Mouse (Mus musculus) myocyte (in vitro differentiated cells): Measurements from ENCODE around the gene Ankrd49. TPM values are rescaled to one million over a fixed set of nuclear protein-coding genes. Genes with fewer than 3 reads are reported as not detected.

Experiments used
- H3K27me3 ChIP-seq: one replicate; pipeline ENCODE4 v1.6.1; 2011; ENCODE audit not compliant: control insufficient read depth, insufficient read depth, insufficient read length
- H3K36me3 ChIP-seq: one replicate; pipeline ENCODE4 v1.6.1; 2011; ENCODE audit not compliant: control insufficient read depth, insufficient read depth
- H3K4me2 ChIP-seq: one replicate; pipeline ENCODE4 v1.6.1; 2011; ENCODE audit warnings: low read depth, control low read depth
- H3K4me3 ChIP-seq: one replicate; pipeline ENCODE4 v1.5.1; 2011; ENCODE audit warnings: mild to moderate bottlenecking, control low read depth, moderate library complexity
- H3K79me2 ChIP-seq: one replicate; pipeline ENCODE4 v1.6.1; 2011; ENCODE audit not compliant: control insufficient read depth, insufficient read depth
- H3ac ChIP-seq: one replicate; pipeline ENCODE4 v1.6.1; 2011; ENCODE audit not compliant: control insufficient read depth, insufficient read length
- CEBPB ChIP-seq: IDR thresholded peaks from 2 replicates; pipeline ENCODE4 v1.6.1; 2011; ENCODE audit warnings: mild to moderate bottlenecking, moderate library complexity; ENCODE audit not compliant: poor library complexity, insufficient read depth, severe bottlenecking
- E2F4 ChIP-seq: IDR thresholded peaks from one replicate; pipeline ENCODE4 v1.6.1; 2011; ENCODE audit warnings: mild to moderate bottlenecking, control low read depth, moderate library complexity; ENCODE audit not compliant: insufficient read depth
- MAX ChIP-seq: IDR thresholded peaks from one replicate; pipeline ENCODE4 v1.6.1; 2011; ENCODE audit warnings: low read depth, mild to moderate bottlenecking, control low read depth
- MYOD1 ChIP-seq, 3 experiments: IDR thresholded peaks; one replicate each; pipeline ENCODE4 v1.6.1; 2011; ENCODE audit warnings: control low read depth in 2 of 3, low read depth in 2 of 3, mild to moderate bottlenecking in 2 of 3, moderate library complexity in 1 of 3; ENCODE audit not compliant: insufficient read length in 2 of 3, control insufficient read depth in 1 of 3
- MYOG ChIP-seq, 3 experiments: IDR thresholded peaks; one replicate each; pipeline ENCODE4 v1.6.1; 2011; ENCODE audit warnings: control low read depth in 2 of 3, low read depth in 2 of 3, mild to moderate bottlenecking in 2 of 3; ENCODE audit not compliant: insufficient read length in 2 of 3, control insufficient read depth in 1 of 3, insufficient read depth in 1 of 3
- POLR2A ChIP-seq: IDR thresholded peaks from one replicate; pipeline ENCODE4 v1.6.1; 2011; ENCODE audit warnings: low read depth, mild to moderate bottlenecking, control low read depth, moderate library complexity; ENCODE audit not compliant: insufficient read length
- POLR2AphosphoS2 ChIP-seq: IDR thresholded peaks from one replicate; pipeline ENCODE4 v1.6.1; 2011; ENCODE audit warnings: low read depth, control low read depth; ENCODE audit not compliant: insufficient read length
- REST ChIP-seq: IDR thresholded peaks from one replicate; pipeline ENCODE4 v1.6.1; 2011; ENCODE audit warnings: mild to moderate bottlenecking, control low read depth, moderate library complexity; ENCODE audit not compliant: insufficient read depth, insufficient read length
- SRF ChIP-seq: IDR thresholded peaks from one replicate; pipeline ENCODE4 v1.6.1; 2011; ENCODE audit warnings: low read depth; ENCODE audit not compliant: control insufficient read depth, insufficient read length
- TCF12 ChIP-seq: IDR thresholded peaks from one replicate; pipeline ENCODE4 v1.6.1; 2011; ENCODE audit warnings: mild to moderate bottlenecking, control low read depth; ENCODE audit not compliant: poor library complexity, insufficient read depth, severe bottlenecking
- TCF3 ChIP-seq: IDR thresholded peaks from one replicate; pipeline ENCODE4 v1.6.1; 2011; ENCODE audit warnings: low read depth, control low read depth; ENCODE audit not compliant: insufficient read length
- USF1 ChIP-seq: IDR thresholded peaks from one replicate; pipeline ENCODE4 v1.6.1; 2011; ENCODE audit warnings: low read depth, mild to moderate bottlenecking, control low read depth, moderate library complexity
- polyA plus RNA-seq: library from polyadenylated mRNA; unstranded; fragments of >200 nt; fragmentation: generic; extraction: Trizol; gene quantifications from one replicate; pipeline ENCODE4 v1.2.1, GENCODE M21; 2012; ENCODE audit warnings: missing spikeins

The Ankrd49 gene
- polyA plus RNA-seq, 1 experiment, result 6.0 TPM

DNA sequence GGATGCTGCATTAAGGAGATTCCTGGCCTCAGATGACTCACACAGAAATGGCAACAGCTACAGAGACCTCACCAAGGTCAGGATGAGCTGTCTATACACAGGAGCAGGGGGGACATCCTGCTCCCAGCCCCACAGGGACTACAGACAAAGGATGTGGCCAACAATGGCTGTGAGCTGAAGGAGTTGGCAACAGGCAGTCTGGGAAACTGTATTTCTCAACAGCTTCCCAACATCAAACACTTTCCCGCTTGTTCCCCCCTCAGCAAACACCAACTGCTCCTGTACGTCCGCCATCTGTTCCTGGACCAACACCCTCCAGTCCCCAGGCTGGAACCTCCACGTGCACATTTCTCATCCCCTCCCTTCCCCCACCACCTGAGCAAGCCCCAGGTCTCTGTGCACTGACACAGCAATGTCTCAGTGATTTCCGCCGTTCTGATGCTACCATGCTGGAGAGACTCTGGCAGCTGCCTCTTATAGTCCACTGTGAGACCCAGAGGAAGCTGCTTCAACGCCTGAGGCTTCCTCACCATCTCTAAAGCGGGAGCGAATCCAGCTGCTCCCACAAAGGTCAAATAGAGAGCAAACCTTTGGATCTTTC lies 53.6 kb downstream of the Ankrd49 start:
- H3K79me2 ChIP-seq, result no peaks in the 10 kb centered on the region
- no peak for TF ChIP-seq USF1
- no peak for TF ChIP-seq CEBPB
- no peak for TF ChIP-seq SRF
- no peak for TF ChIP-seq MAX
- no peak for TF ChIP-seq TCF12
- no peak for TF ChIP-seq POLR2AphosphoS2
- no peak for TF ChIP-seq MYOD1 (IDR thresholded peaks at IDR 0.05; ENCODE audit: control insufficient read depth in 1 of 3, insufficient read length in 2 of 3, low read depth in 2 of 3)
- no peak for TF ChIP-seq E2F4
- TF ChIP-seq REST, result no peak
- TF ChIP-seq MYOG (IDR thresholded peaks at IDR 0.05; ENCODE audit: control insufficient read depth in 1 of 3, insufficient read depth in 1 of 3, insufficient read length in 2 of 3, low read depth in 2 of 3), result no peak
- TF ChIP-seq TCF3, result no peak
- TF ChIP-seq POLR2A, result no peak
- H3K4me2 ChIP-seq, result no peak overlapping the region
- no peak overlapping the region for H3ac ChIP-seq
- no peak overlapping the region for H3K4me3 ChIP-seq
- H3K27me3 ChIP-seq, result no peaks in the 10 kb centered on the region
- H3K36me3 ChIP-seq, result no peaks in the 10 kb centered on the region

Other genes with a start within 250 kb of the Ankrd49 start
- gene Amotl1, start 139.8 kb downstream of the Ankrd49 start, polyA plus RNA-seq, result 37.3 TPM
- 0.36 TPM for gene Piwil4, start 44.1 kb downstream of the Ankrd49 start, polyA plus RNA-seq
- 0.26 TPM for gene Fut4, start 32.5 kb downstream of the Ankrd49 start, polyA plus RNA-seq
- 0.61 TPM for gene 1700012B09Rik, start 13.8 kb downstream of the Ankrd49 start, polyA plus RNA-seq
- 7.8 TPM for gene Mre11a, start 202 bp downstream of the Ankrd49 start, polyA plus RNA-seq
- not detected for gene Gpr83, start 75.4 kb upstream of the Ankrd49 start, polyA plus RNA-seq
- gene Izumo1r, start 119.1 kb upstream of the Ankrd49 start, polyA plus RNA-seq, result not detected